Mouse (Mus musculus): ENCODE results near the gene Camk2g. TPM values are rescaled to one million over a fixed set of nuclear protein-coding genes. Genes with fewer than 3 reads are reported as not detected.
A peak's percentile ranks its signal among the peaks of the same experiment; 100 is the strongest.
"Not testable (repeated sequence)": the region's sequence is repeated elsewhere in the genome, so short reads cannot be mapped to it uniquely, and the experiment has no call there.

Gene Camk2g
- polyA plus RNA-seq, 1 experiment, result 12.8 TPM

DNA sequence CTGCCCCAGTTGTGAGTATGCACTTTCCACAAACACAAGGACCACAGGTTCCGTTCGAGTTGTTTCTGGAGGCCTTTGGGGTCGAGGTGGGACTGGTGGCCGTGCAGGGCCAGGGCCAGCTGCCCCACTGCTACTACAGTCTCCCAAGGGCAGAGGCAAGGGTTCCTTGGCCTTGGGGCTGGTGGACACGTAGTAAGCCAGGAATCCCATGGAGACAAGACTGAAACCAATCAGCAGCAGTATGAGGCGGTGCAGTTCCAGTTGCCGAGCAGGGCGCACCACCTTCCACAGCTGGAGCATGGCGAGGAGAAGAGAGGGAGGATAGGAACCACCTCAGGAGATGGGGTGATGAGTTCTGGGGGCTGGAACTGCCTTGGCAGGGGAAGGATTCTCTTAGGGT is 64.0 kb downstream of the Camk2g start:
- peaks cover 3% of the 10 kb centered on the region for H3K4me1 ChIP-seq (ENCODE audit: control insufficient read depth, insufficient read depth, insufficient read length, low read length)
- H3K27ac ChIP-seq (replicated peaks; ENCODE audit: low read depth, low read length), result no peak overlapping the region
- no peak overlapping the region for H3K4me3 ChIP-seq (ENCODE audit: insufficient read depth, low read depth, low read length)

DNA sequence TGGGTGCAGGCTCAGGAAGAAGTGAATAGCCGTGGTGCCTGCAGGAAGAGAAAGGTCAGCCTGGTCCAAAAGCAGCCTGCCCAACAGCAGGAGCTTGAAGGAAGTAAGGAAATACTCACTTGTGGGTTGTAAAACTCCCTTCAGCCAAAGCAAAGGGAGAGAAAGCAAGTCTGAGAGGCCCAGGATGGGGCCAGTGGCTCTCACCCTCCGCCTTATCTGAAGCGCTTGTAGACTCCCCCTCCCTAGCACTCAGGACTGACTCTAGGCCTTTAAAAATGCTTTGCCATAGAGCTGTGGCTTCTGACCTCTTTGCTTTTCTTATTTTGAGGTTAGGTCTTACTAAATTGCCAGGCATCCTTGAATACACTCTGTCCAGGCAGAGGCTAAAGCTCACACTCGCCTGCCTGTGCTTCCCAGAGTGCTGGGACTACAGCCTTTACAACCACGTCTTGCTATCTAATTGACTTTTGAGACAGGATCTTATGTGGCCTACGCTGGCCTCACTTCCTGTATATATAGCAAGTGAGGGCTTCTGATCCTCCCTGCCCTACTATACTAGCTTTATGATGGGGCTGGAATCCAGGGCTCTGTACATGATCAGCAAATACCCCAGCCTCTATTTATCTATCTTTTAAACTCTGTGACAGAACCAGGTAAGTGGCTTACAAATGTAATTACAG is 68.1 kb downstream of the Camk2g start:
- Histone ChIP-seq H3K27ac (replicated peaks; ENCODE audit: low read depth, low read length) (no peak overlapping the region), H3K4me1 (ENCODE audit: control insufficient read depth, insufficient read depth, insufficient read length, low read length) (no peaks in the 10 kb centered on the region), H3K4me3 (ENCODE audit: insufficient read depth, low read depth, low read length) (no peak overlapping the region)

DNA sequence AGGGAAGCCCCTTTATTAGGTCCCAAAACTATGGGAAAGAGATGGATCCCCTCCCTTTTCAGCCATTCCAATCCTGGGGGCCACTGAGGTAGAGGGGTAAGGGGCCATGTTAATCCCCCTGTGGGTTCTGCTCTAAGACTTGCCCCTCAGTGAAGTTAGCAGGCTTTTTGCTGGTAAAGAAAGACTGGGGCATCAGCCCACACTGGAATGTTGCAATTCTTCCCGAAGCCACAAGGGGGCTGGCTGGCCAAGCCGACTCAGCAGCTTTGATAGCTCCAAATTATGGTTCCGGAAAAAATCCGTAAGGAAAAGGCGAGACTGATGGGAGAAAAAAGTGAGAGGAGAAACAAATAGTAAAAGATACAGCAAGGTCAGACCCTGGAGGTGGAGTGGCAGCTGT is 69.8 kb downstream of the Camk2g start:
- Histone ChIP-seq H3K27ac (replicated peaks; ENCODE audit: low read depth, low read length) (no peak overlapping the region), H3K4me3 (ENCODE audit: insufficient read depth, low read depth, low read length) (no peak overlapping the region), H3K4me1 (ENCODE audit: control insufficient read depth, insufficient read depth, insufficient read length, low read length) (no peaks in the 10 kb centered on the region)

DNA sequence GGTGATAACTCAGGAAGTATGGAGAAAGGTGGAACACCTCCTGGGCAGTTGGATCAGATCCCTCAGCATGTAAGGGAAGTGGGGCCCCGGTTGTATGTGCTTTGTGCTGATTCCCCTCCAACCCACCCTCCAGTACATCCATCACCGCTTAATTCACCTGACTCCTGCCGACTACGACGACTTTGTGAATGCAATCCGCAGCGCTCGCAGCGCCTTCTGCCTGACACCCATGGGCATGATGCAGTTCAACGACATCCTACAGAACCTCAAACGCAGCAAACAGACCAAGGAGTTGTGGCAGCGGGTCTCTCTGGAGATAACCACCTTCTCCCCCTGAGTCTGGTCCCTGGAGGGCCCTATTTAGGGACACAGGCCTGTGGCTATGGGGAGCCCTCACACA is 70.9 kb downstream of the Camk2g start:
- H3K27ac ChIP-seq (replicated peaks; ENCODE audit: low read depth, low read length), result no peak overlapping the region
- no peaks in the 10 kb centered on the region for H3K4me1 ChIP-seq (ENCODE audit: control insufficient read depth, insufficient read depth, insufficient read length, low read length)
- no peak overlapping the region for H3K4me3 ChIP-seq (ENCODE audit: insufficient read depth, low read depth, low read length)

DNA sequence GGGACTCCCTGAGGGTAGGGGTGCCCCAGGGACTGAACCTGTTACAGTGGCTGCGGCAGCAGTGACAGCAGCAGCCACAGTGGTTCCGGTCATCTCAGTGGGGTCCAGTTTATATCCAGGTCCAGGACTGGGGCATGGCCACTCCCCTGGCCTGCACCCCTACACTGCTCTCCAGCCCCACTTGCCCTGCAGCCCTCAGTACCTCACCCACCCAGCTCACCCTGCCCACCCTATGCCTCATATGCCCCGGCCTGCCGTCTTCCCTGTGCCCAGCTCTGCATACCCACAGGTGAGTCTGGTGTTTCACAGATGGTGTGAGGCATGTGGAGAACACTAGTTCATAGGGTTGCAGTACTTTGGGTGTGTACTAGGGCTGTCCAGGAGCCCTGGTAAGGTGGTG is 72.5 kb downstream of the Camk2g start:
- no peaks in the 10 kb centered on the region for H3K4me1 ChIP-seq (ENCODE audit: control insufficient read depth, insufficient read depth, insufficient read length, low read length)
- no peak overlapping the region for H3K27ac ChIP-seq (replicated peaks; ENCODE audit: low read depth, low read length)
- no peak overlapping the region for H3K4me3 ChIP-seq (ENCODE audit: insufficient read depth, low read depth, low read length)

DNA sequence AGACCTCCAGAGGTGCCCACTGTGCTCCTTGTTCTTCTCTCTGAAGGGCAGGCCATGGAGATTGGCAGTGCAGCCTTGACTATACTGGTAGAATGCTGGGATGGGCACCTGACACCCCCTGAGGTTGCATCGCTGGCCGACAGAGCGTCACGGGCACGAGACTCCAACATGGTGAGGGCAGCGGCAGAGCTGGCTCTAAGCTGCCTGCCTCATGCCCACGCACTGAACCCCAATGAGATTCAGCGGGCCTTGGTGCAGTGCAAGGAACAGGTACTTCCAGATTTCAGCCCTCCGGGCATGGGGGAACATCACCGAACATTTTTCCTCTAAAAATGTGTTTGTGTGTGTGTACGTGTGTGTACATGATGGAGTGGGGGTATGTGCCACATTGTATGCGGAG is 74.1 kb downstream of the Camk2g start:
- no peaks in the 10 kb centered on the region for H3K4me1 ChIP-seq (ENCODE audit: control insufficient read depth, insufficient read depth, insufficient read length, low read length)
- no peak overlapping the region for H3K4me3 ChIP-seq (ENCODE audit: insufficient read depth, low read depth, low read length)
- H3K27ac ChIP-seq (replicated peaks; ENCODE audit: low read depth, low read length), result no peak overlapping the region

DNA sequence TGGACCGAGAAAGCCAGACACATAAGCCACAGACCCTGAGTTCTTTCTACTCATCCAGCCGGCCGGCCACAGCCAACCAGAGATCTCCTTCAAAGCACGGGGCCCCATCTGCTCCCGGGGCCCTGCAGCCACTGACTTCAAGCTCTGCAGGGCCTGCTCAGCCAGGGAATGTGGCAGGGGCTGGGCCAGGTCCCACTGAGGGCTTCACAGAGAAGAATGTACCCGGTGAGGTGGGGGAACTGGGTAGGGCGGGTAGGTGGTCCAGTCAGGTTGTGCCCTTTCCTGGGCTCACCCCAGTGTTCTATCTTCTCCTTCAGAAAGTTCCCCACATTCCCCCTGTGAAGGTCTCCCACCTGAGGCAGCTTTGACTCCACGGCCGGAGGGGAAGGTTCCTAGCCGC is 75.4 kb downstream of the Camk2g start:
- Histone ChIP-seq H3K4me3 (ENCODE audit: insufficient read depth, low read depth, low read length) (no peak overlapping the region), H3K4me1 (ENCODE audit: control insufficient read depth, insufficient read depth, insufficient read length, low read length) (no peaks in the 10 kb centered on the region), H3K27ac (replicated peaks; ENCODE audit: low read depth, low read length) (no peak overlapping the region)

DNA sequence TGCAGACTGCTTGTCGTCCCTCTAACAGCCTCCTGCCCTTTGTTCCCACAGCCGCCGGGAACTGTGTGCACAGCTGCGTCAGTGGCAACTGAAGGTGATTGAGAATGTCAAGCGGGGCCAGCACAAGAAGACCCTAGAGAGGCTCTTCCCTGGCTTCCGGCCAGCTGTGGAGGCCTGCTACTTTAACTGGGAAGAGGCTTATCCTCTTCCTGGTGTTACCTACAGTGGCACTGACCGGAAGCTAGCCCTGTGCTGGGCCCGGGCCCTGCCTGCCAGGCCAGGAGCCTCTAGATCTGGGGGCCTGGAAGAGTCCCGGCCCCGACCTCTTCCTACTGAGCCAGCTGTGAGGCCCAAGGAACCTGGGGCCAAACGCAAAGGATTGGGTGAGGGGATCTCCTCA is 80.1 kb downstream of the Camk2g start:
- Histone ChIP-seq H3K27ac (replicated peaks; ENCODE audit: low read depth, low read length) (no peak overlapping the region), H3K4me1 (ENCODE audit: control insufficient read depth, insufficient read depth, insufficient read length, low read length) (peaks cover 5% of the 10 kb centered on the region; the same call in 1 of the 2 replicates), H3K4me3 (ENCODE audit: insufficient read depth, low read depth, low read length) (no peak overlapping the region)

DNA sequence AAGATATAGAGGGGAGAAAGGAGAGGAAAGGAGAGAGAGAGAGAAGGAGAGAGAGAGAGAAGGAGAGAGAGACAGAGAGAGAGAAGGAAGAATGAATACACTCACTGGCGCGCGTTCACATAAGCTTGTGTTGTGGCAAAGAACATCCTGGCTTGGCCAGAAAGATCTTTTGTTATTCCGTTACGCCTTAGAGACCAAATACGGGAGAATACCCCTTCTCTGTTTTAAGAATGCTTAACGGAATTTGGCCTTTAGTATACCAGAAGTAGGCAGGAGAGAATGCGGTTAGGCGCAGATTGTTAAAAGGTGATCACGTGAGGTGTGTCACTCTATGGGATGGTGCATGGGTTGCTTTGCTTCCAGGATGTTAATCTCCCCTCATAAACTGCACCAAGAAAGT is 85.6 kb downstream of the Camk2g start:
- 0 out of 2 replicates have a peak overlapping the region, but pooled peaks have one; percentile 6 for H3K27ac ChIP-seq (replicated peaks; ENCODE audit: low read depth, low read length)
- H3K4me1 ChIP-seq (ENCODE audit: control insufficient read depth, insufficient read depth, insufficient read length, low read length), result peaks cover 10% of the 10 kb centered on the region; the same call in 1 of the 2 replicates
- H3K4me3 ChIP-seq (ENCODE audit: insufficient read depth, low read depth, low read length), result peak overlapping the region; percentile 81

DNA sequence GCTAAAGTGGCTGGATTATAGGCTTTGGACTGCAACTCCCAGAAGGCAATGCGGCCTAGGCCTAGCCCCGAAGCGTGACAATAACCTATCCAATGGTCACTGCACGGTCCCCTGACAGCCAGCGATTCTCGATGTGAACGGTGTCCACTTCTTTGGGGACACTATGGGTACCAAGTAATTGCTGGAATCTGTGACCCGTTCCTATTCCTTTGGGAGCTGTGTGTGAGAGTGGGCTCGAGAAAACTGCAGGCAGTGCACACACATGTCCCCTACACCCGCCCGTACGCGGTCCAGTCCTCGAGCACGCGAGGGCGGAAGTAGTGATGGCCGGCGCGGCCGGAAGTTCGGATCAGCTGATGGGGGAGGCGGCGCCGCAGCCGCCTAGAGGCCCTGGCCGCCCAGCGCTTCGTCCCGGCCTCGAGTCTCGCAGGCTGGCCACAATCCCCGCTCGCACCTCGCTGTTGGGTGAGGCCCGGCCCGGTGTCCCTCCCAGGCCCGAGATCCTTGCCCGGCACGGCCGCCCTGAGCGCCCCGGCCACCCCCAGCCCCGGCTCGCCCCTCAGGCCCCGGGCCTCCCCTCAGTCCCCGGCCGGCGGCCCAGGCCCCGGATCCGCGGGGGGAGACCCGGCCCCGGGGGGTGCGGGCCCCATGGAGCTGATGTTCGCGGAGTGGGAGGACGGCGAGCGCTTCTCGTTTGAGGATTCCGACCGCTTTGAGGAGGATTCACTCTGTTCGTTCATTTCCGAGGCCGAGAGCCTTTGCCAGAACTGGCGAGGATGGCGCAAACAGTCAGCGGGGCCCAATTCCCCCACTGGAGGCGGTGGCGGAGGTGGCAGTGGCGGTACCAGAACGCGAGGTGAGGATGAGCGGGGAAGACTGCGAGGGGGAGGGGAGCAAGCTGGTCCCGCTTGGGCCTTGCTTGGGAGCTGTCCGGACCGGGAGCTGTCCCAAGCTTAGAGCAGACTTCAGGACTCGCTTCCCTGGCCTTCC is 86.4 kb downstream of the Camk2g start, which contains the start of gene Zswim8:
Gene Zswim8 (plus strand): TSS at position 352 of the 990 bp plus-strand sequence.
- Histone ChIP-seq H3K4me1 (ENCODE audit: control insufficient read depth, insufficient read depth, insufficient read length, low read length) (peaks cover 10% of the 10 kb centered on the region; the same call in 1 of the 2 replicates), H3K4me3 (ENCODE audit: insufficient read depth, low read depth, low read length) (peak within 1 kb of the TSS; percentile 81), H3K27ac (replicated peaks; ENCODE audit: low read depth, low read length) (peak within 1 kb of the TSS; percentile 83)

DNA sequence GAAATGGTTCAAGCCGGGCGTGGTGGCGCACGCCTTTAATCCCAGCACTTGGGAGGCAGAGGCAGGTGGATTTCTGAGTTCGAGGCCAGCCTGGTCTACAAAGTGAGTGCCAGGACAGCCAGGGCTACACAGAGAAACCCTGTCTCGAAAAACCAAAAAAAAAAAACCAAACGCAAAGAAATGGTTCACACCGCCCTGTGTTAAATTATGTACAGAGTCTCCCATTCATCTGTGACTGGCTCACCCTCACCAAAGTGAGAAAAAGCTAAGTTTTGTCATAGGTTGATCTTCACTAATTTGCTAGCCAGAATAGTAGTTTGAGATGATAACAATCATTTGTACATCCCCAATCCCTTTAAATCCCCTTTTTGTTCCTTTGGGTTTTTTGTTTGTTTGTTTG is 90.4 kb downstream of the Camk2g start:
- peak overlapping the region; percentile 97 for H3K4me3 ChIP-seq (ENCODE audit: insufficient read depth, low read depth, low read length)
- not testable (repeated sequence) for H3K4me1 ChIP-seq (ENCODE audit: control insufficient read depth, insufficient read depth, insufficient read length, low read length)
- peak overlapping the region; percentile 91; the same call in 1 of the 2 replicates for H3K27ac ChIP-seq (replicated peaks; ENCODE audit: low read depth, low read length)

DNA sequence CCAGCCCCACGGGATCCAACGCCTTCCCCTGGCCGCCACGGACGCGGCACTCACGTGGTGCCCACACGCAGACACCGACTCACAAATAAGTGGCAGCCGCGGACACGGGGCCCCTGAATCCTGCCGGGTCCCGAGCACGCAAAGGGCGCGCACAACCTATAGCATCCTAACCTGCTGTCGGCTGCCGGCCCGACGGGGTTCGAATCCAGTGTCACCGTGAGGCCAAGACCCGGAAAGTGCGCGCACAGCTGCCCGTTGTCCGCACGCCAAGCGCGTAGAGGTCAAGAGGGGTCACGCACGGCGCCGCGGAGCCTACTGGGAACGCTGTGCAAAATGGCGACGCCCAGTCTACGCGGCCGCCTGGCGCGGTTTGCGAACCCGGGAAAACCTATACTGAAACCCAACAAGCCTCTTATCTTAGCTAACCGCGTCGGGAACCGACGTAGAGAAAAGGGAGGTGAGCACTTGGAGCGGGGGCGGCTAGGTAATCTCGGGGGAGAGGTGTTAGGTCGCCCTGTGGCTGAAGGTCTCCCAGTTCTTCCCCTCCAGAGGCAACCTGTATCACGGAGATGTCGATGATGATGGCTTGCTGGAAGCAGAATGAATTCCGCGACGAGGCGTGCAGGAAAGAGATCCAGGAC is 91.0 kb downstream of the Camk2g start, which contains the start of gene Chchd1:
Gene Chchd1 (plus strand): TSS at position 266 of the 641 bp plus-strand sequence.
- peak within 1 kb of the TSS; percentile 93 for H3K27ac ChIP-seq (replicated peaks; ENCODE audit: low read depth, low read length)
- H3K4me3 ChIP-seq (ENCODE audit: insufficient read depth, low read depth, low read length), result peak within 1 kb of the TSS; percentile 97
- peaks cover 4% of the 10 kb centered on the region; the same call in 1 of the 2 replicates for H3K4me1 ChIP-seq (ENCODE audit: control insufficient read depth, insufficient read depth, insufficient read length, low read length)

DNA sequence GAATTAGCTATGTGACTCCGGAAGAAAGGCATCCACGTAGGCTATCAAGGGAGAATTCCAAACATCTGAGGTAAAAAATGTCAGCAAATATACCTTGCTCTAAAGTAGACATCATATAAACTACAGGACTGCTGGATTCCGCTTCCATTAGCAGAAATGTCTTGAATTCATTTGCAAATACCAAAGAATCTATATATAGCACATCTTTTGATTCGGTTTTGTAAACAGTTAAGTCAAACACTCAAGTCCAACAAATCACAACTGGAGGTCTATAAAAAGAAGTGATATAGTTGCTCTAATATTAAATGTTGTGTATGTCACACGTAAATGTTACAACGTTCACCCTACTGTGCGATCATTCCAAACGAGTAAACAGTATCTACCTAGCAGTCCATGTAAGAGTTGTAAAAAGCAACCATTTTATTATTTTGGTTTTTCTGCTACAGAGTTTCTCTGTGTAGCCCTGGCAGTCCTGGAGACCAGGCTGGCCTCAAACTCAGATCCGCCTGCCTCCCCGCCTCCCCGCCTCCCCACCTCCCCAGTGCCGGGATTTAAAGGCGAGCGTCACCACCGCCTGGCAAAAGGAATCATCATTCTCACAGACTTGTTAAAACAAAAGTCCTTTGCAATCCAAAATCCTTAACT is 91.7 kb downstream of the Camk2g start:
- peak overlapping the region; percentile 97 for H3K4me3 ChIP-seq (ENCODE audit: insufficient read depth, low read depth, low read length)
- H3K27ac ChIP-seq (replicated peaks; ENCODE audit: low read depth, low read length), result peak overlapping the region; percentile 93
- H3K4me1 ChIP-seq (ENCODE audit: control insufficient read depth, insufficient read depth, insufficient read length, low read length), result peaks cover 4% of the 10 kb centered on the region; the same call in 1 of the 2 replicates

DNA sequence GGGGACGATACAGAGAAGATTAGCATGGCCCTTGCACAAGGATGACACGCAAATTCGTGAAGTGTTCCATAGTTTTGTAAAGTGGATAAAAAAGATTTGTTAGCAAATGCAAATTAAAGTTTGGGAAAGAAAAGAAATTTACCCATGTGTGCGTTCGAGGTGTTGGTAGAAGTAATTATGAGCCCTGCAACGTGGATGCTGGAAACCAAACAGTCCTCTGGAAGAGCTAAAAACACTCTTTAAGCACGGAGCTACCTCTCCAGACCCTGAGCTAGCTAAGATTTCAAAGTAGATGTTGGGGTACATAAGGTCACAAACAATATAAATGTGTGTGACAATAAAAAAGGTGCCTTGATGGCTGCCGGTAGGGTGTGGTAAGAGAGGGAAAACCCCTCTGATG is 92.3 kb downstream of the Camk2g start:
- H3K27ac ChIP-seq (replicated peaks; ENCODE audit: low read depth, low read length), result no peak overlapping the region
- peak overlapping the region; percentile 10; the same call in 1 of the 2 replicates for H3K4me3 ChIP-seq (ENCODE audit: insufficient read depth, low read depth, low read length)
- H3K4me1 ChIP-seq (ENCODE audit: control insufficient read depth, insufficient read depth, insufficient read length, low read length), result peaks cover 4% of the 10 kb centered on the region; the same call in 1 of the 2 replicates
